Mouse (Mus musculus) heart, embryonic 12.5 days (tissue): ENCODE measurements at regions not wholly inside any gene's neighbourhood (a gene's known extent, or its start where the extent isn't known, plus 50 kb on each side); places are given as distances from the start of the nearest gene placed in this dataset.

Experiments used
- ATAC-seq: fragments of 200-750 bp; cut with Nextera tagmentation; 2 replicates; pipeline ENCODE4 v1.8.0; 2017; ENCODE audit warnings: moderate TSS enrichment, moderate library complexity; ENCODE audit not compliant: insufficient number of reproducible peaks, low FRiP score
- H3K27ac ChIP-seq: fragments of 300-500 bp; sonication (generic); 2 replicates; pipeline ENCODE4 v1.5.1; 2016; ENCODE audit warnings: mild to moderate bottlenecking, moderate library complexity; ENCODE audit not compliant: poor library complexity, severe bottlenecking
- H3K27me3 ChIP-seq: fragments of 300-500 bp; sonication (generic); replicated peaks from 2 replicates; pipeline ENCODE4 v1.6.1; 2016; ENCODE audit warnings: mild to moderate bottlenecking, moderate library complexity
- H3K36me3 ChIP-seq: fragments of 300-500 bp; sonication (generic); 2 replicates; pipeline ENCODE4 v1.6.1; 2016; ENCODE audit warnings: mild to moderate bottlenecking, moderate library complexity
- H3K4me1 ChIP-seq: fragments of 300-500 bp; sonication (generic); replicated peaks from 2 replicates; pipeline ENCODE4 v1.6.1; 2016; ENCODE audit warnings: mild to moderate bottlenecking
- H3K4me2 ChIP-seq: fragments of 300-500 bp; sonication (generic); 2 replicates; pipeline ENCODE4 v1.6.1; 2016; ENCODE audit warnings: mild to moderate bottlenecking, moderate library complexity
- H3K4me3 ChIP-seq: fragments of 300-500 bp; sonication (generic); 2 replicates; pipeline ENCODE4 v1.5.1; 2016; ENCODE audit warnings: mild to moderate bottlenecking
- H3K9ac ChIP-seq: fragments of 300-500 bp; sonication (generic); 2 replicates; pipeline ENCODE4 v1.6.1; 2016; ENCODE audit warnings: mild to moderate bottlenecking, moderate library complexity
- H3K9me3 ChIP-seq: fragments of 300-500 bp; sonication (generic); replicated peaks from 2 replicates; pipeline ENCODE4 v1.6.1; 2016; ENCODE audit warnings: mild to moderate bottlenecking, moderate library complexity
- WGBS: fragments of 180-500 bp; shearing (Covaris S2); methylation state at CpG from one replicate; pipeline ENCODE4 v1.1.7; 2016; 5-methylcytosine and 5-hydroxymethylcytosine counted together

DNA sequence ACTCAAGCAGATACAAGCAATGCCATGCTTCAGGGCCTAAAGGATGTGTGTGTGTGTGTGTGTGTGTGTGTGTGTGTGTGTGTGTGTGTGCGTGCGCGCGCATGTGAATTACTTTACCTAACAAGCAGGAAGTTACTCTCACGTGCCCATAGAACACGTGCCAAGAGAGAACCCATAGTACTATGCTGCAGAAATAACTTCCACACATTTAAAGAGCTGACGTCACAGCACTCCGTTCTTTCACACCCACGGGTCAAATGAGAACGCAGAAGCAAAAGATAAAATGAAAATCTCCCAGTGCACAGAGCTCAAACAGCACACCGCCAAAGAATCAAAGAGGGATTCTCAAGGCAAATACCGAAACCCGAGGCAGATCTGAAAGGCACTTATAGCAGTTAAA is 195.9 kb downstream of the Unc5cl start:
- Histone ChIP-seq H3K9ac (no peak overlapping the region), H3K4me2 (no peak overlapping the region), H3K27me3 (no peaks in the 10 kb centered on the region), H3K36me3 (no peaks in the 10 kb centered on the region), H3K9me3 (peaks cover 11% of the 10 kb centered on the region; the same call in 1 of the 2 replicates), H3K4me1 (no peaks in the 10 kb centered on the region), H3K4me3 (no peak overlapping the region), H3K27ac (no peak overlapping the region)
- WGBS = 76% methylated on average over 13 of the region's 13 CpGs
- no peak for ATAC-seq

GRCm38 (mm10) chr17:48672749-48673148 is 218.0 kb downstream of the Unc5cl start:
- Histone ChIP-seq H3K36me3 (no peaks in the 10 kb centered on the region), H3K9me3 (peaks cover 9% of the 10 kb centered on the region), H3K4me1 (no peaks in the 10 kb centered on the region), H3K4me3 (no peak overlapping the region), H3K27ac (no peak overlapping the region), H3K9ac (no peak overlapping the region), H3K4me2 (no peak overlapping the region), H3K27me3 (no peaks in the 10 kb centered on the region)
- ATAC-seq = no peak
- WGBS = 72% methylated on average over 3 of the region's 3 CpGs

DNA sequence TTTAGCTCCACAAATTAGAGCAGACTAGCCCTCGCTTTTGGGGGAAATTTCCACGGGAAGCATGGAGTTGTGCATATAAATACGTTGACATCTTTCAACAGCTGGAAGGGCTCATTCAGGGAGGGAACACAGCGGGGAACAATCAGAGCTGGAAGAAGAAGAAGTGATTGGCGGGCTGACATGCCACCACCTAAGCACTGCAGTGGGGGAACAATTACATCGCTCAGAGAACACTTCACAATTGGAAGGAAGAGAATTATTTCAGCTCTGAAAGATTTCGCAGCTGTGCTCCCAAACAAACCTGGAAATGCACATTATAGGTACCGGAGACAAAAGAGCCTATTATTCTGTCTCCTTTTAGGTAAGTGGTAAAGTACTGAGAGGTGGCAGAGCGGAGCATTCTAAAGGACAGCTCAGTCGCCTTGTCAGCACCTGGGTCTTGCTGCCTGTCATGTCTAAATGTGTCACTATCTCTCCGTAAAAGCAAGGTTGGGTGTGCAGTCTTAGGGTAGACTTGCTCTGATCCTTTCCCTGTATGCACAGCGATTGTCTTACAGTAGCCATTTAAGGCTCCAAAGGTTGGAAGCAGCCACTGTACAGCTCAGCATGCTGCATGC is 223.6 kb downstream of the Unc5cl start:
- Histone ChIP-seq H3K4me2 (no peak overlapping the region), H3K27me3 (no peaks in the 10 kb centered on the region), H3K27ac (no peak overlapping the region), H3K9me3 (peaks cover 4% of the 10 kb centered on the region; the same call in 1 of the 2 replicates), H3K4me3 (no peak overlapping the region), H3K36me3 (no peaks in the 10 kb centered on the region), H3K4me1 (no peaks in the 10 kb centered on the region), H3K9ac (no peak overlapping the region)
- 55% methylated on average over 12 of the region's 12 CpGs for WGBS
- ATAC-seq = no peak

- Histone ChIP-seq H3K4me1 (no peaks in the 10 kb centered on the region), H3K27me3 (no peaks in the 10 kb centered on the region), H3K27ac (no peak overlapping the region), H3K4me3 (no peak overlapping the region), H3K9ac (no peak overlapping the region), H3K4me2 (no peak overlapping the region), H3K9me3 (no peaks in the 10 kb centered on the region; the same call in 1 of the 2 replicates), H3K36me3 (no peaks in the 10 kb centered on the region)
- 78% methylated on average over 10 of the region's 10 CpGs for WGBS
- no peak for ATAC-seq
Observed at GRCm38 (mm10) chr17:48680331-48680730, 225.6 kb downstream of the Unc5cl start.

DNA sequence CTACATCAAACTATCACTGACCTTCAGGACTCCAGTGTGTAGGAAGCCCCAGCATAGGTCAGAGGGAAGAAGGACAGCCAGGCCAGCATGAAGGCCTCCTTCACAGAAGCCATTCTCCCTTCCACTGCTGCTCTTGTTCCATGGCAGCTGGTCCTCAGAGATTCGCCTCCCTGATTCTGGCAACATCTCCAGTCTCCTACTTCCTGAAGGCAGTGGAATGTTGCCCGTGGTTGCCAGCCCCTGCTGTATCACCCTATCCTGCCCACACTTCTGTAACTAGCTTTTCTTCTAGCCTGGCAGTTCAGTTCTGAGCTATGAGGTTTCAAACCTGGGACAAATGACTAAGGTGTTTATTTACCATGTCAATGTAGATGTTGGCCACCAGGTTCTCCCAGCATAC is 234.2 kb downstream of the Unc5cl start:
- no peak for ATAC-seq
- H3K4me3 ChIP-seq = no peak overlapping the region
- no peaks in the 10 kb centered on the region for H3K36me3 ChIP-seq
- H3K4me2 ChIP-seq = no peak overlapping the region
- no peaks in the 10 kb centered on the region for H3K4me1 ChIP-seq
- 64% methylated on average over 2 of the region's 2 CpGs for WGBS
- H3K27me3 ChIP-seq = no peaks in the 10 kb centered on the region
- H3K27ac ChIP-seq = no peak overlapping the region
- H3K9ac ChIP-seq = no peak overlapping the region
- H3K9me3 ChIP-seq = no peaks in the 10 kb centered on the region

- H3K4me2 ChIP-seq = no peak overlapping the region
- peaks cover 19% of the 10 kb centered on the region for H3K27me3 ChIP-seq
- ATAC-seq = no peak
- H3K4me3 ChIP-seq = no peak overlapping the region
- no peaks in the 10 kb centered on the region for H3K36me3 ChIP-seq
- 57% methylated on average over 5 of the region's 5 CpGs for WGBS
- no peak overlapping the region for H3K27ac ChIP-seq
- H3K9ac ChIP-seq = no peak overlapping the region
- H3K4me1 ChIP-seq = no peaks in the 10 kb centered on the region
- H3K9me3 ChIP-seq = peaks cover 7% of the 10 kb centered on the region; the same call in 1 of the 2 replicates
Observed at GRCm38 (mm10) chr17:48698456-48698855, 233.7 kb upstream of the Lrfn2 start.

- Histone ChIP-seq H3K9me3 (peaks cover 7% of the 10 kb centered on the region; the same call in 1 of the 2 replicates), H3K27ac (no peak overlapping the region), H3K36me3 (no peaks in the 10 kb centered on the region), H3K4me1 (no peaks in the 10 kb centered on the region), H3K27me3 (peaks cover 19% of the 10 kb centered on the region), H3K9ac (no peak overlapping the region), H3K4me2 (no peak overlapping the region), H3K4me3 (no peak overlapping the region)
- 22% methylated on average over 10 of the region's 10 CpGs for WGBS
- ATAC-seq = no peak
Observed at GRCm38 (mm10) chr17:48700591-48700990, 231.6 kb upstream of the Lrfn2 start.

GRCm38 (mm10) chr17:48720506-48720905 is 211.7 kb upstream of the Lrfn2 start:
- WGBS = 74% methylated on average over 4 of the region's 4 CpGs
- H3K27ac ChIP-seq = no peak overlapping the region
- peaks cover 21% of the 10 kb centered on the region for H3K27me3 ChIP-seq
- ATAC-seq = no peak
- no peaks in the 10 kb centered on the region for H3K9me3 ChIP-seq
- no peaks in the 10 kb centered on the region for H3K36me3 ChIP-seq
- no peak overlapping the region for H3K4me2 ChIP-seq
- H3K4me1 ChIP-seq = 0 out of 2 replicates have a peak, but pooled peaks cover 2% of the 10 kb centered on the region
- no peak overlapping the region for H3K9ac ChIP-seq
- H3K4me3 ChIP-seq = no peak overlapping the region

DNA sequence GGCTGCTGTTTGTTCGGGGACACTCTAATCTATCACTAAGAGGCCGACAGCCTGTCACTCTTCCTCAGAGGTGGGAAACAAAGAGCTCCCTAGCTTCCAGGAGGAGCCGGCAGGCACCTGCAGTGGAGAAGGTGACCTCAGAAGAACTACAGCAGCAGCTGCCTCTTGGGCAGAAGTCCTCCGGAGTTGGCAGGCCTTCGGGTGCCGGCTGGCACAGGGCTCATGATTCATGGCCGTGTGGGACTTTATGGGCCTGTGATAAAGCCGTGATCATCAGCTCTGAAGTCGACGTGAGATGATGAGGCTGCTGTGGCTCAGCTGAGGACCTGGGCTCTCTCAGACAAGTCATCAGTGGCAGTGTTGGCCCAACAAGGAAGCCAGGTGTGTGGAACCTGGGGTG is 208.9 kb upstream of the Lrfn2 start:
- 62% methylated on average over 10 of the region's 10 CpGs for WGBS
- Histone ChIP-seq H3K4me2 (no peak overlapping the region), H3K4me1 (peaks cover 14% of the 10 kb centered on the region), H3K9ac (no peak overlapping the region), H3K27me3 (peaks cover 27% of the 10 kb centered on the region), H3K9me3 (no peaks in the 10 kb centered on the region), H3K27ac (no peak overlapping the region), H3K4me3 (no peak overlapping the region), H3K36me3 (no peaks in the 10 kb centered on the region)
- no peak for ATAC-seq

DNA sequence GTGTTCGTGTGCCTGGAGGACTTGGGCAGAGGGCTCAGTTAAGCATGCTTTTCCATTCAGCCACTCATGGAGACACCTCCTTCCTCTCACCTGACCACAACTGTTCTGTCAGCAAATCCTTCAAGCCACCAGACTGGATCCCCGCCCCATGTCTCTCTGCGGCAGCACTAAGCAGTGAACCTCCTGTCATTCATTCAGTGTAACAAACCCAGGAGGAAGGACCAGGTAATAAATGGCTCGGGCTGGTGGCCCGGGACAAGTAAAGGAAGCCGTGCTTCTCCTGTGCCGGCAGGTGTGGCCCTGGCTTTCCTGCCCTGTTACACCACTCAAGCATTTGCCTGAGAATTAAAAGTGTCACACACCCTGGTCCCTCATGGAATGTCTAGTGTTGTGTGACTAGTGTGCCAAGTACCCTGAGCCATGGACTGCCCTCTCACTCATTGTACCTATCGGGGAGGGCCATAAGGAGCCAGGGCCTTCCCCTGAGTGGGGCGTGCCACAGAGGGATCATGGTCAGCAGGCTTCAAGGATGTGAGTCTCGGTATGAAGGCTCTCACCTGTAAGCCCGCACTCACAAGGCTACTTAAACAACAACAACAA is 207.6 kb upstream of the Lrfn2 start:
- no peak overlapping the region for H3K9ac ChIP-seq
- peaks cover 14% of the 10 kb centered on the region for H3K4me1 ChIP-seq
- WGBS = 84% methylated on average over 11 of the region's 11 CpGs
- no peak overlapping the region for H3K4me2 ChIP-seq
- peaks cover 39% of the 10 kb centered on the region for H3K27me3 ChIP-seq
- H3K4me3 ChIP-seq = no peak overlapping the region
- ATAC-seq = no peak
- H3K9me3 ChIP-seq = no peaks in the 10 kb centered on the region
- H3K36me3 ChIP-seq = no peaks in the 10 kb centered on the region
- no peak overlapping the region for H3K27ac ChIP-seq

- peaks cover 14% of the 10 kb centered on the region for H3K4me1 ChIP-seq
- H3K27ac ChIP-seq = no peak overlapping the region
- WGBS = 9% methylated on average over 3 of the region's 3 CpGs
- no peaks in the 10 kb centered on the region for H3K9me3 ChIP-seq
- no peak overlapping the region for H3K4me2 ChIP-seq
- H3K4me3 ChIP-seq = no peak overlapping the region
- H3K9ac ChIP-seq = no peak overlapping the region
- H3K27me3 ChIP-seq = peaks cover 37% of the 10 kb centered on the region
- ATAC-seq = peak; percentile 70
- H3K36me3 ChIP-seq = no peaks in the 10 kb centered on the region
Observed at GRCm38 (mm10) chr17:48726460-48726859, 205.7 kb upstream of the Lrfn2 start.

GRCm38 (mm10) chr17:48733801-48734200 is 198.4 kb upstream of the Lrfn2 start:
- H3K4me1 ChIP-seq = no peaks in the 10 kb centered on the region
- no peak overlapping the region for H3K27ac ChIP-seq
- no peak overlapping the region for H3K4me3 ChIP-seq
- no peak for ATAC-seq
- H3K4me2 ChIP-seq = no peak overlapping the region
- H3K36me3 ChIP-seq = no peaks in the 10 kb centered on the region
- H3K9me3 ChIP-seq = no peaks in the 10 kb centered on the region
- 72% methylated on average over 9 of the region's 9 CpGs for WGBS
- H3K9ac ChIP-seq = no peak overlapping the region
- peaks cover 8% of the 10 kb centered on the region for H3K27me3 ChIP-seq
